Mouse (Mus musculus): ENCODE measurements at regions not wholly inside any gene's neighbourhood (a gene's known extent, or its start where the extent isn't known, plus 50 kb on each side); places are given as distances from the start of the nearest gene placed in this dataset.

- no peak for DNase-seq (ENCODE audit: low spot score)
- no peaks in the 10 kb centered on the region for H3K9me3 ChIP-seq
- no peaks in the 10 kb centered on the region for H3K27me3 ChIP-seq (ENCODE audit: insufficient read depth, poor library complexity, severe bottlenecking)
- H3K4me1 ChIP-seq, result peaks cover 35% of the 10 kb centered on the region
- H3K27ac ChIP-seq, result no peak overlapping the region
- H3K36me3 ChIP-seq, result no peaks in the 10 kb centered on the region
- H3K4me3 ChIP-seq, result no peak overlapping the region
- 86% methylated on average over 3 of the region's 3 CpGs for WGBS
Observed at GRCm38 (mm10) chr11:52557836-52558235, 161.6 kb downstream of the 9530068E07Rik start.

DNA sequence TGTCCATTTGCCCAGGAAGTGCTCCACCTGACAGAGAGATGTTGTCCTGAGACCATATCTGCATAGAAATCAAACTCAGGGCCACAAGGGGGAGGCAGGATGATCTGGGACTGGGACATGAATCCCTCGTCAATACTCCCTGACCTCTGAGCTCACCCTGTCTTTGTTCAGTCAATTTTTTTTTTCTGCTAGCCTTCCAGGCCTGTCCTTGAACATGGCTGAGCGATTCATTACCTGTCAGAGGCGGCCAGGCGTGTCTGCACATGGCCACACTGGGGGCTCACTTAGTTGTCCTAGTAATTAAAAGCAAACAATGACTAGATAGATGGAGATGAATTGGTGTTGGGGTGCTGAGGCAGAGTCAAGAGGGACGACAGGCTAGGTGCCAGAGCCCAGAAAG, 162.6 kb downstream of the 9530068E07Rik start:
- no peak overlapping the region for H3K4me3 ChIP-seq
- H3K27me3 ChIP-seq (ENCODE audit: insufficient read depth, poor library complexity, severe bottlenecking), result no peaks in the 10 kb centered on the region
- no peaks in the 10 kb centered on the region for H3K9me3 ChIP-seq
- H3K36me3 ChIP-seq, result no peaks in the 10 kb centered on the region
- 70% methylated on average over 5 of the region's 5 CpGs for WGBS
- peaks cover 35% of the 10 kb centered on the region for H3K4me1 ChIP-seq
- no peak for DNase-seq (ENCODE audit: low spot score)
- H3K27ac ChIP-seq, result no peak overlapping the region

GRCm38 (mm10) chr11:52561281-52561680, 165.1 kb downstream of the 9530068E07Rik start:
- WGBS, result 15% methylated on average over 7 of the region's 7 CpGs
- Histone ChIP-seq H3K27me3 (ENCODE audit: insufficient read depth, poor library complexity, severe bottlenecking) (no peaks in the 10 kb centered on the region), H3K4me1 (peaks cover 52% of the 10 kb centered on the region), H3K27ac (peak overlapping the region; percentile 84), H3K9me3 (no peaks in the 10 kb centered on the region), H3K4me3 (no peak overlapping the region), H3K36me3 (no peaks in the 10 kb centered on the region)
- DNase-seq (ENCODE audit: low spot score), result peak; percentile 93

DNA sequence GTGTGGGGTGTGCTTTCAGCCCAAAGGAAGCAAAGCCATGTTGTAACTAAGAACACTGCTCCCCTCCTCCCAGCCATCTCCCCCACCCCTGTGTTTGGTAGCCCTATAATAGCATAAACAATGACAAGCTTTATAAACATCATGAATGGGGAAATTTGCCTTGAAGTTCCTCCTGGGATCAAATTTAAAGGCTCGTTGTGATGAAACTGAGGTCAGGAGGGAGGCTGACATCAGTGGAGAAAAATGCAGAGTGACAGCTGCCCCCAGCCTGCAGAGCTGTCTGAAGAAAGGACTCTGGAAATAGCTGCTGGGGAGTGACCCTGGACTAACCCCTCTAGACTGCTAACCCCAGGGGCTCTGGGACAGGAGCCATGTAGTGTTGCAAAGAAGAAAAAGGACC, 169.2 kb downstream of the 9530068E07Rik start:
- 0% methylated on average over 1 of the region's 1 CpGs for WGBS
- H3K4me3 ChIP-seq, result no peak overlapping the region
- no peak for DNase-seq (ENCODE audit: low spot score)
- no peaks in the 10 kb centered on the region for H3K36me3 ChIP-seq
- H3K9me3 ChIP-seq, result no peaks in the 10 kb centered on the region
- H3K27me3 ChIP-seq (ENCODE audit: insufficient read depth, poor library complexity, severe bottlenecking), result no peaks in the 10 kb centered on the region
- peak overlapping the region; percentile 87 for H3K27ac ChIP-seq
- peaks cover 59% of the 10 kb centered on the region for H3K4me1 ChIP-seq

GRCm38 (mm10) chr11:52566026-52566425, 169.8 kb downstream of the 9530068E07Rik start:
- H3K27ac ChIP-seq, result peak overlapping the region; percentile 87
- H3K9me3 ChIP-seq, result no peaks in the 10 kb centered on the region
- H3K4me3 ChIP-seq, result no peak overlapping the region
- no peaks in the 10 kb centered on the region for H3K27me3 ChIP-seq (ENCODE audit: insufficient read depth, poor library complexity, severe bottlenecking)
- no peaks in the 10 kb centered on the region for H3K36me3 ChIP-seq
- peaks cover 57% of the 10 kb centered on the region for H3K4me1 ChIP-seq
- WGBS, result 62% methylated on average over 9 of the region's 9 CpGs
- no peak for DNase-seq (ENCODE audit: low spot score)

DNA sequence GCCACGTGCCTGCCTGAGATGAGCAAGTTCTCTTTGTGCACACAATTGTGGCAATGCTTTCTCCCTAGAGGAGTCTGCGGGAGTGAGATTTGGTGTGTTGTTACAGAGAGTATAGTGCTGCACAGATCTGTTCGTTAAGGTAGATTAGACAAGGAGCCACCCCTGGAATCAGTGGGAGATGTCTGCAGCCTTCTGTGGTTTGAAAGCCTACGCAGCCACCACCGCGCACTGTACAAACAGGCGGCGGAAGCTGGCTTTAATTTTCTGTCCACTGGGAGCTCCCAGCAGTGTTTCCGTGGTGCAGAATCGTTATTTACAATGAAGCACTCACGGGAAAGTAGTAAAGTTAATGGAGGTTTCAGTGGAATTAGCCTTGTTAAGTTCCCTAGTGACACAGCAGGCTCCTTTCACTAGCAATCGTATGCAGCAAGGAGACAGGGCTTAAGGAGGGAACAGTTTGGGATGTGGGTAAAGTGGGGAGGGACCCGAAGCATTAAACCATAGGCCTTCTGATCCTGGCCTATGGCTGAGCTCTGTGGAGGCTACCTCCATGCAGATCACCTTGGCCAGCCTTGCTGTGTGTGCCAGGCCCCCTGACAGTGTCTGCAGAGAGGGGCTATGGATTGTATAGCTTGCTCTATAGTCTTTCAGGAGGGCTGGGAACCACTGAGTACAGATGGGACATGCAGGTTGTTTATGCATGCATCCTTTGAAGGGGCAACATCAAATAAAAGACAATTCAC, 171.9 kb downstream of the 9530068E07Rik start:
- no peak overlapping the region for H3K4me3 ChIP-seq
- H3K4me1 ChIP-seq, result peaks cover 50% of the 10 kb centered on the region
- no peaks in the 10 kb centered on the region for H3K9me3 ChIP-seq
- H3K36me3 ChIP-seq, result no peaks in the 10 kb centered on the region
- H3K27me3 ChIP-seq (ENCODE audit: insufficient read depth, poor library complexity, severe bottlenecking), result no peaks in the 10 kb centered on the region
- peak overlapping the region; percentile 60 for H3K27ac ChIP-seq
- WGBS, result 81% methylated on average over 13 of the region's 13 CpGs
- DNase-seq (ENCODE audit: low spot score), result no peak

DNA sequence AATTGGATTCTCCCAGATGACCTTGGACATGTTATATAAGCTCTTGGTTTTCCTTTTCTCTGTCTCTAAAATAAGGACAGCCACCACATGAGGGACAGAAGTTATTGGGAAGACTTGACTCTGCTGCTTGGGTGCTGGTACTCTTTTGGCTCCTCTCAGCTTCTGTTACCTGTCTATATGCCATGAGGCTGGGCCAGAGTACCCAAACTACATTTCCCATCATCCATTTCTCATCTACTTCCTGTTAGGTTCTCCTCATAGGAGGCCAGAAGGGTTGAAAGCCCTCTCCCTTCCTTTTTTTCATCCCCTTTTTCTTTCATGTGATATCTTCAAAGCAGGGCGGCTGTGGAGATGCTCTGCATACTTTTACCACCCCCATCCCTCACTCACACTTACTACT, 172.6 kb downstream of the 9530068E07Rik start:
- H3K27me3 ChIP-seq (ENCODE audit: insufficient read depth, poor library complexity, severe bottlenecking), result no peaks in the 10 kb centered on the region
- H3K9me3 ChIP-seq, result no peaks in the 10 kb centered on the region
- no peak overlapping the region for H3K4me3 ChIP-seq
- 42% methylated on average over 1 of the region's 1 CpGs for WGBS
- H3K27ac ChIP-seq, result peak overlapping the region; percentile 60
- H3K4me1 ChIP-seq, result peaks cover 55% of the 10 kb centered on the region
- no peaks in the 10 kb centered on the region for H3K36me3 ChIP-seq
- no peak for DNase-seq (ENCODE audit: low spot score)

DNA sequence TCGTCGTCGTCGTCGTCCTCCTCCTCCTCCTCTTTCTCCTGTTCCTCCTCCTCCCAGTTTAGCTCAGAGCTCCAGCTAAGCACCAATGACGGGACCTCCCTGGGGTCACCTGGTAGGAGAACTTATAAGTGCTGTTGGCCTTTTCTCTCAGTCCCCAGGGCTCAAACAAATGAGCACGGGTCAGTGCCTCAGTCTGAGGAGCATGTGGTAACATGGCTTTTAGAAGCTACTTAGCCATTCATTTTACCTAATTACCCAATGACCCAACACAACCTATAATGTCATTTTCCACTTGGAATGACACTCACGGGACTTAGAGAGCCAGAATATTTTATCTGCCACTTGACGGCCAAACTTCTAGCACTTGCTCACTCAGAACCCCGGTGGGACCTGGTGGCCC, 173.5 kb downstream of the 9530068E07Rik start:
- 79% methylated on average over 10 of the region's 10 CpGs for WGBS
- Histone ChIP-seq H3K4me1 (peaks cover 60% of the 10 kb centered on the region), H3K9me3 (no peaks in the 10 kb centered on the region), H3K27me3 (ENCODE audit: insufficient read depth, poor library complexity, severe bottlenecking) (no peaks in the 10 kb centered on the region), H3K27ac (no peak overlapping the region; the same call in 1 of the 2 replicates), H3K36me3 (no peaks in the 10 kb centered on the region), H3K4me3 (no peak overlapping the region)
- DNase-seq (ENCODE audit: low spot score), result no peak

DNA sequence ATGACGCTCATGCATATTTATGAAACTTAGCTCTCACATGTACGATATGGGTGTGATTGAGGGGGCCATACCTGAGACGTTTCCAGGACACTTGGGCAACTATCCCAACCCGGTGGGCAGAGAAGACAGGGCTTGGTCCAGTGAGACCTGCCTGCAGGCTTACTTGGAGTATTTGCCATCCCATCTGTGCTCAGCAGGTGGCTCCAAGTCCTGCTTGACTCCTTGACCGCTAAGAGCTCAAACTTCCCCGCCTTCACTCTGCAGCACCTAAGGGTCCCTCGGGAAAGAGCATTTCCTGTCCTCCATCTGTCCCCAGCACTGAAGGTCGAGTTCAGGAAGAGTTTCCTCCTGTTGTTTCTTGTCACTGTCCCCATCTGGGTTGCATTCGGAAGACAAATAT, 182.2 kb downstream of the 9530068E07Rik start:
- H3K27ac ChIP-seq, result no peak overlapping the region
- H3K9me3 ChIP-seq, result no peaks in the 10 kb centered on the region
- no peaks in the 10 kb centered on the region for H3K36me3 ChIP-seq
- peaks cover 43% of the 10 kb centered on the region for H3K4me1 ChIP-seq
- no peak for DNase-seq (ENCODE audit: low spot score)
- H3K27me3 ChIP-seq (ENCODE audit: insufficient read depth, poor library complexity, severe bottlenecking), result no peaks in the 10 kb centered on the region
- no peak overlapping the region for H3K4me3 ChIP-seq
- 39% methylated on average over 9 of the region's 9 CpGs for WGBS

GRCm38 (mm10) chr11:52579764-52580377, 183.6 kb downstream of the 9530068E07Rik start:
- no peak for DNase-seq (ENCODE audit: low spot score)
- H3K9me3 ChIP-seq, result no peaks in the 10 kb centered on the region
- no peaks in the 10 kb centered on the region for H3K36me3 ChIP-seq
- H3K4me3 ChIP-seq, result no peak overlapping the region
- no peaks in the 10 kb centered on the region for H3K27me3 ChIP-seq (ENCODE audit: insufficient read depth, poor library complexity, severe bottlenecking)
- H3K4me1 ChIP-seq, result peaks cover 29% of the 10 kb centered on the region
- WGBS, result 61% methylated on average over 13 of the region's 13 CpGs
- H3K27ac ChIP-seq, result peak overlapping the region; percentile 75

- H3K27ac ChIP-seq, result no peak overlapping the region
- no peak for DNase-seq (ENCODE audit: low spot score)
- H3K36me3 ChIP-seq, result no peaks in the 10 kb centered on the region
- H3K9me3 ChIP-seq, result 0 out of 2 replicates have a peak, but pooled peaks cover 2% of the 10 kb centered on the region
- H3K4me3 ChIP-seq, result no peak overlapping the region
- no peaks in the 10 kb centered on the region for H3K27me3 ChIP-seq (ENCODE audit: insufficient read depth, poor library complexity, severe bottlenecking)
- WGBS, result 81% methylated on average over 9 of the region's 9 CpGs
- H3K4me1 ChIP-seq, result peaks cover 15% of the 10 kb centered on the region
Observed at GRCm38 (mm10) chr11:52591596-52592180, 172.7 kb upstream of the Fstl4 start.

GRCm38 (mm10) chr11:52594092-52594491, 170.3 kb upstream of the Fstl4 start:
- no peak overlapping the region for H3K4me3 ChIP-seq
- WGBS, result 85% methylated on average over 4 of the region's 4 CpGs
- H3K9me3 ChIP-seq, result 0 out of 2 replicates have a peak, but pooled peaks cover 2% of the 10 kb centered on the region
- H3K36me3 ChIP-seq, result no peaks in the 10 kb centered on the region
- H3K4me1 ChIP-seq, result 0 out of 2 replicates have a peak, but pooled peaks cover 5% of the 10 kb centered on the region
- no peaks in the 10 kb centered on the region for H3K27me3 ChIP-seq (ENCODE audit: insufficient read depth, poor library complexity, severe bottlenecking)
- no peak for DNase-seq (ENCODE audit: low spot score)
- H3K27ac ChIP-seq, result no peak overlapping the region

DNA sequence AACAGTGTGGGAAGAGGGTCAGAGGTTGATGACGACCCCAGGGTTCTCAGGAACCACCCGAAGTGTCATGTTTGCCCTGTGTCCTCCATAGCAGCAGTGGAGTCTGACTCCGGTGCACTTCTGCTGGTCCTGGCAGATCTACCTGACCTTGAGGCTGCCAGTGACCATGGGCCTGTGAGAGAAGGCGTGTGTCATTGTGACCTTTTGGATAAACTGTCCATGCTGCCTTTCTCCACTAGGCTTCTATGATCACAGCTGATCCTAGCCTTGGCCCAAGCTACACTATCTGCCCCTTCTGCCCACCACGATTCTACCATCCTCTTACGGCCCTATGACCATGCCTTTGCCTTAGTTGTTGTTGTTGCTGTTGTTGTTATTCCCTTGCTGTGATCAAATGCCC, 163.2 kb upstream of the Fstl4 start:
- Histone ChIP-seq H3K27ac (no peak overlapping the region), H3K27me3 (ENCODE audit: insufficient read depth, poor library complexity, severe bottlenecking) (no peaks in the 10 kb centered on the region), H3K36me3 (no peaks in the 10 kb centered on the region), H3K4me3 (no peak overlapping the region), H3K4me1 (peaks cover 13% of the 10 kb centered on the region; the same call in 1 of the 2 replicates), H3K9me3 (no peaks in the 10 kb centered on the region)
- 78% methylated on average over 6 of the region's 6 CpGs for WGBS
- no peak for DNase-seq (ENCODE audit: low spot score)

All from heart, embryonic 10.5 days (tissue).